Mouse (Mus musculus) intestine, embryonic 15.5 days (tissue): ENCODE results near the gene Gm44579. TPM values are rescaled to one million over a fixed set of nuclear protein-coding genes. Genes with fewer than 3 reads are reported as not detected.
A peak's percentile ranks its signal among the peaks of the same experiment; 100 is the strongest.

ENCODE experiments used
- ATAC-seq: fragments of 200-750 bp; cut with Nextera tagmentation; 2 replicates; pipeline ENCODE4 v1.8.0; 2017; ENCODE audit warnings: moderate TSS enrichment, moderate library complexity
- H3K27ac ChIP-seq: fragments of 300-500 bp; sonication (generic); 2 replicates; pipeline ENCODE4 v1.5.1; 2015; ENCODE audit warnings: mild to moderate bottlenecking, inconsistent platforms
- H3K27me3 ChIP-seq: fragments of 300-500 bp; sonication (generic); replicated peaks from 2 replicates; pipeline ENCODE4 v1.6.1; 2015; ENCODE audit warnings: inconsistent platforms
- H3K36me3 ChIP-seq: fragments of 300-500 bp; sonication (generic); 2 replicates; pipeline ENCODE4 v1.6.1; 2015; ENCODE audit warnings: inconsistent platforms
- H3K4me1 ChIP-seq: fragments of 300-500 bp; sonication (generic); replicated peaks from 2 replicates; pipeline ENCODE4 v1.6.1; 2015; ENCODE audit warnings: inconsistent platforms
- H3K4me2 ChIP-seq: fragments of 300-500 bp; sonication (generic); replicated peaks from 2 replicates; pipeline ENCODE4 v1.6.1; 2015; ENCODE audit warnings: mild to moderate bottlenecking, inconsistent platforms
- H3K4me3 ChIP-seq: fragments of 300-500 bp; sonication (generic); replicated peaks from 2 replicates; pipeline ENCODE4 v1.5.1; 2015; ENCODE audit warnings: inconsistent platforms
- H3K9ac ChIP-seq: fragments of 300-500 bp; sonication (generic); 2 replicates; pipeline ENCODE4 v1.6.1; 2015; ENCODE audit warnings: inconsistent platforms
- H3K9me3 ChIP-seq: fragments of 300-500 bp; sonication (generic); 2 replicates; pipeline ENCODE4 v1.6.1; 2016; ENCODE audit warnings: inconsistent platforms
- WGBS: fragments of 180-500 bp; shearing (Covaris S2); methylation state at CpG from one replicate; pipeline ENCODE4 v1.1.7; 2015; 5-methylcytosine and 5-hydroxymethylcytosine counted together
- polyA plus RNA-seq: library from polyadenylated mRNA; unstranded; fragments of >200 nt; fragmentation: Nextera tagmentation; extraction: Ambion mirVana; gene quantifications from 2 replicates; pipeline ENCODE4 v1.2.1, GENCODE M21; 2015

Gene Gm44579
- polyA plus RNA-seq, 1 experiment from 2014 or later = not detected

GRCm38 (mm10) chr15:98166963-98167644 lies 53.7 kb downstream of the Gm44579 start, which contains the start of gene Ccdc184:
Ccdc184 (plus strand) TSS chr15:98167158.
- peaks cover 12% of the 10 kb centered on the region for H3K4me1 ChIP-seq
- peak within 1 kb of the TSS; percentile 62 for H3K4me2 ChIP-seq
- no peaks in the 10 kb centered on the region for H3K9me3 ChIP-seq
- peaks cover 55% of the 10 kb centered on the region for H3K27me3 ChIP-seq
- 5% methylated on average over 18 of the region's 18 CpGs for WGBS
- no peak within 1 kb of the TSS for H3K27ac ChIP-seq
- ATAC-seq = peak; percentile 34
- peak within 1 kb of the TSS; percentile 35 for H3K4me3 ChIP-seq
- H3K9ac ChIP-seq = 0 out of 2 replicates have a peak within 1 kb of the TSS, but pooled peaks have one; percentile 3
- no peaks in the 10 kb centered on the region for H3K36me3 ChIP-seq

DNA sequence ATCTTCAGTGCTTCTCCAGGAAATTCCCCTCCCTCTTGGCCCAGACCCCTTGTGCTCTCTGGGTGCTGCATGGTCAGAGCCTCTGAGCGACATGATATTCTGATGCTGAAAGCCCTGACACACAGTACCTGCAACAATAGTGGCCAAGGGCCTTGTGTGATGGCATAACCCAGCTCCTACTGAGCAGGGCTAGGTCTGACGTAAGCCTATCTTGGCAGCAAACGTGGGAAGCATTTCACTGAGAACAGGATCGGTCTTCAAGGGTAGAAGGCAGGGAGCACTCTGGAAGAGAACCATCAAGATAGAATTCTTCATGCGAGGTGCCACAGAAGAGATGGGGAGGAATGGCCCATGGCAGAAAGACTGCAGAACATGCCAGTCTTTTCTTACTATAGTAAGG lies 55.3 kb downstream of the Gm44579 start, which contains the start of gene Asb8:
Gene Asb8, minus strand, starts transcription at position 101 of the 400 bp plus-strand sequence.
- no peak within 1 kb of the TSS for H3K9ac ChIP-seq
- no peak for ATAC-seq
- no peak within 1 kb of the TSS for H3K4me3 ChIP-seq
- no peaks in the 10 kb centered on the region for H3K36me3 ChIP-seq
- H3K4me2 ChIP-seq = no peak within 1 kb of the TSS
- WGBS = 80% methylated on average over 5 of the region's 5 CpGs
- no peaks in the 10 kb centered on the region for H3K9me3 ChIP-seq
- no peak within 1 kb of the TSS for H3K27ac ChIP-seq
- H3K4me1 ChIP-seq = peaks cover 12% of the 10 kb centered on the region
- peaks cover 47% of the 10 kb centered on the region for H3K27me3 ChIP-seq

DNA sequence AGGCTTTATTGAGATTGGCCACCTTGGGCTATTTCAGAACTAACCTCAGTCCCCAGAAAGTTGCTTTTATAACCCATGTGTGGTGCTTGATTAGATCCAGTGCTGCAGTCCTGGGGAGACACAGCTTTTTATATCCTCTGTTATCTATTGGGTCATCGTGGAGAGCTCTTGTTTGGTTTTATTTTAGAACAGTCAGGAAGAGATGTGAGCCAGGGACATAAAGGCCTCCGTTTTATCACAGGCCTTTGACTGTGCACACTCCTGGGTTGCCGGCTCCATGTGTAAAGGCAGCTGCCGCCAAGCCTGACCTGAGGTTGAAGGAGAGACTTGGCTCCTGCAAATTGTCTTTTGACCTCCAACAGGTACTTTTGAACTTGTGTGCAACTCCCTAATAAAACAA lies 58.2 kb downstream of the Gm44579 start:
- no peak for ATAC-seq
- peaks cover 3% of the 10 kb centered on the region for H3K4me1 ChIP-seq
- no peak overlapping the region for H3K4me3 ChIP-seq
- no peaks in the 10 kb centered on the region for H3K36me3 ChIP-seq
- peaks cover 18% of the 10 kb centered on the region for H3K27me3 ChIP-seq
- H3K4me2 ChIP-seq = no peak overlapping the region
- 55% methylated on average over 4 of the region's 4 CpGs for WGBS
- H3K9ac ChIP-seq = no peak overlapping the region
- H3K9me3 ChIP-seq = no peaks in the 10 kb centered on the region
- H3K27ac ChIP-seq = no peak overlapping the region

DNA sequence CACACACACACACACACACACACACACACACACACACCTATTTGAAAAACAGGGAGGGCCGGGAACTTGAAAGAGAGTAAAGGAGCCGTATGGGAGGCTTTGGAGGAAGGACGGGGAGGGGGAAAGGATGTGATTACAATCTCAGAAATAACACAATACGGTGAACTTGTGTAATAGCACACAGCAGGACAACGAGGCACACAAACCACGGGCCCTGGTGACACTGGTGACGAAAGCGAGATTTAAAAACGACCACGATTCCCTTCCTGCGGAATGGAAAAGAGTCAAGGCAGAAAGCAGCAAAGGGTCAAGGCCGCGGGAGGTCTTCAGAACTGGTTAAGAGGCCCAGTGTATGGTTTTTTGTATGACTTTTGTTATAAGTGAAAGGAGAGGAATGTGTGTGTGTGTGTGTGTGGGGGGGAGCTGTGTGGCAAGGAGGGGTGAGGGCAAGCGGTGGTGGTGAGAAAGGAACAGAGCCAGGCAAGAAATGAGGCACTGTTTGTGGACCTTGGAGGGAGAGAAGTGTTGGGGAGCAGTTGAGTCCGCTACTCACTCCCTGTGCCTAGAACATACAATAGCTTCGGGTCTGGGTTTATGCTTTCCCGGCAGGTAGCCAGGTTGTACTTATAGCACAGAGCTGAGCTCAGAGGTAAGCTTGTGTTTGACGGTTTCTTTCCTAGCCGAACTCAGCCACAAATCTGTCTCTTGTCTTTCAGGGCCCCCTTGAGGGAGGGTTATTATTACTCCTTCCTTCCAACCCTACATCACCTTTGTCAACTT lies 59.6 kb downstream of the Gm44579 start:
- no peak overlapping the region for H3K9ac ChIP-seq
- no peak for ATAC-seq
- H3K4me3 ChIP-seq = no peak overlapping the region
- H3K4me1 ChIP-seq = no peaks in the 10 kb centered on the region
- no peak overlapping the region for H3K4me2 ChIP-seq
- no peak overlapping the region for H3K27ac ChIP-seq
- H3K36me3 ChIP-seq = no peaks in the 10 kb centered on the region
- peaks cover 7% of the 10 kb centered on the region for H3K27me3 ChIP-seq
- H3K9me3 ChIP-seq = no peaks in the 10 kb centered on the region
- WGBS = 73% methylated on average over 19 of the region's 19 CpGs

GRCm38 (mm10) chr15:98157253-98157652 lies 63.5 kb downstream of the Gm44579 start:
- Histone ChIP-seq H3K36me3 (no peaks in the 10 kb centered on the region), H3K27ac (no peak overlapping the region), H3K4me1 (no peaks in the 10 kb centered on the region), H3K9me3 (no peaks in the 10 kb centered on the region), H3K4me3 (no peak overlapping the region), H3K9ac (no peak overlapping the region), H3K4me2 (no peak overlapping the region), H3K27me3 (no peaks in the 10 kb centered on the region)
- no peak for ATAC-seq
- WGBS = 56% methylated on average over 1 of the region's 1 CpGs

- H3K4me1 ChIP-seq = no peaks in the 10 kb centered on the region
- H3K27ac ChIP-seq = no peak overlapping the region
- H3K27me3 ChIP-seq = no peaks in the 10 kb centered on the region
- H3K9me3 ChIP-seq = no peaks in the 10 kb centered on the region
- no peaks in the 10 kb centered on the region for H3K36me3 ChIP-seq
- H3K4me2 ChIP-seq = no peak overlapping the region
- 61% methylated on average over 4 of the region's 4 CpGs for WGBS
- H3K9ac ChIP-seq = no peak overlapping the region
- no peak for ATAC-seq
- H3K4me3 ChIP-seq = no peak overlapping the region
Measured at GRCm38 (mm10) chr15:98155944-98156343, 64.8 kb downstream of the Gm44579 start.

DNA sequence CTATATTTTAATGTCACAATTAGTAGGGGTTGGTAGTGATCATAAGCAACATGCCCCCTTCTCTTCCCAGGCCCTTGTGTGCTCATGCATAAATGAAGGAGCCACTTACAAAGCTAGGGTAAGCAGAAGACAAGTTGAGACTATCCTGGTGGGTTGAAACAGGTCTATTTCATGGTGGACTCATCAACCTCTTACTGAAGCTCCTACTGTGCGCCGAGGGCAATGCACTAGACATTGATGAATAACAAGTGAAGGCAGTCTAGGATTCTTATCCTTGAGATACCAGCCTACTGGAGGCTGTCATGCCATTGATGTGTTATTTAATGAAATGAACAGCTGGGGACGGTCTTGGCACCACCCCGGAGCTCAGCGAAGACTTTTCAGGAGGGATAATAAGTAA lies 65.5 kb downstream of the Gm44579 start:
- WGBS = 90% methylated on average over 5 of the region's 5 CpGs
- no peak overlapping the region for H3K4me3 ChIP-seq
- no peak for ATAC-seq
- no peak overlapping the region for H3K9ac ChIP-seq
- H3K9me3 ChIP-seq = no peaks in the 10 kb centered on the region
- no peaks in the 10 kb centered on the region for H3K4me1 ChIP-seq
- no peaks in the 10 kb centered on the region for H3K27me3 ChIP-seq
- no peak overlapping the region for H3K27ac ChIP-seq
- no peak overlapping the region for H3K4me2 ChIP-seq
- H3K36me3 ChIP-seq = no peaks in the 10 kb centered on the region

GRCm38 (mm10) chr15:98154631-98155030 lies 66.1 kb downstream of the Gm44579 start:
- no peak overlapping the region for H3K4me2 ChIP-seq
- WGBS = 79% methylated on average over 3 of the region's 3 CpGs
- no peaks in the 10 kb centered on the region for H3K36me3 ChIP-seq
- H3K9ac ChIP-seq = no peak overlapping the region
- H3K4me1 ChIP-seq = no peaks in the 10 kb centered on the region
- H3K4me3 ChIP-seq = no peak overlapping the region
- ATAC-seq = no peak
- H3K27ac ChIP-seq = no peak overlapping the region
- no peaks in the 10 kb centered on the region for H3K27me3 ChIP-seq
- no peaks in the 10 kb centered on the region for H3K9me3 ChIP-seq

GRCm38 (mm10) chr15:98154146-98154545 lies 66.6 kb downstream of the Gm44579 start:
- no peaks in the 10 kb centered on the region for H3K9me3 ChIP-seq
- 60% methylated on average over 4 of the region's 4 CpGs for WGBS
- H3K27me3 ChIP-seq = no peaks in the 10 kb centered on the region
- no peak overlapping the region for H3K4me2 ChIP-seq
- H3K4me1 ChIP-seq = no peaks in the 10 kb centered on the region
- H3K4me3 ChIP-seq = no peak overlapping the region
- no peak overlapping the region for H3K9ac ChIP-seq
- H3K27ac ChIP-seq = no peak overlapping the region
- H3K36me3 ChIP-seq = no peaks in the 10 kb centered on the region
- ATAC-seq = no peak

- Histone ChIP-seq H3K9ac (no peak overlapping the region), H3K27ac (no peak overlapping the region), H3K27me3 (no peaks in the 10 kb centered on the region), H3K4me3 (no peak overlapping the region), H3K4me1 (no peaks in the 10 kb centered on the region), H3K4me2 (no peak overlapping the region), H3K36me3 (no peaks in the 10 kb centered on the region), H3K9me3 (no peaks in the 10 kb centered on the region)
- 32% methylated on average over 3 of the region's 3 CpGs for WGBS
- ATAC-seq = no peak
Measured at GRCm38 (mm10) chr15:98153625-98154024, 67.2 kb downstream of the Gm44579 start.

- H3K9me3 ChIP-seq = no peaks in the 10 kb centered on the region
- H3K27me3 ChIP-seq = no peaks in the 10 kb centered on the region
- H3K27ac ChIP-seq = no peak overlapping the region
- ATAC-seq = no peak
- no peaks in the 10 kb centered on the region for H3K4me1 ChIP-seq
- no peak overlapping the region for H3K4me2 ChIP-seq
- H3K4me3 ChIP-seq = no peak overlapping the region
- no peaks in the 10 kb centered on the region for H3K36me3 ChIP-seq
- no peak overlapping the region for H3K9ac ChIP-seq
- WGBS = 77% methylated on average over 7 of the region's 7 CpGs
Measured at GRCm38 (mm10) chr15:98152916-98153315, 67.9 kb downstream of the Gm44579 start.

- Histone ChIP-seq H3K4me3 (no peak overlapping the region), H3K9me3 (no peaks in the 10 kb centered on the region), H3K4me2 (no peak overlapping the region), H3K9ac (no peak overlapping the region), H3K27me3 (no peaks in the 10 kb centered on the region), H3K36me3 (no peaks in the 10 kb centered on the region), H3K4me1 (peaks cover 4% of the 10 kb centered on the region; the same call in 1 of the 2 replicates), H3K27ac (no peak overlapping the region)
- ATAC-seq = no peak
- 69% methylated on average over 10 of the region's 10 CpGs for WGBS
Measured at GRCm38 (mm10) chr15:98149166-98149602, 71.6 kb downstream of the Gm44579 start.
